Mouse (Mus musculus): Measurements from ENCODE around the gene Cend1. TPM values are rescaled to one million over a fixed set of nuclear protein-coding genes. Genes with fewer than 3 reads are reported as not detected.
"Not testable (repeated sequence)": the region's sequence is repeated elsewhere in the genome, so short reads cannot be mapped to it uniquely, and the experiment has no call there.

The Cend1 gene
- polyA plus RNA-seq, 1 experiment from 2014 or later = 0.90 TPM

DNA sequence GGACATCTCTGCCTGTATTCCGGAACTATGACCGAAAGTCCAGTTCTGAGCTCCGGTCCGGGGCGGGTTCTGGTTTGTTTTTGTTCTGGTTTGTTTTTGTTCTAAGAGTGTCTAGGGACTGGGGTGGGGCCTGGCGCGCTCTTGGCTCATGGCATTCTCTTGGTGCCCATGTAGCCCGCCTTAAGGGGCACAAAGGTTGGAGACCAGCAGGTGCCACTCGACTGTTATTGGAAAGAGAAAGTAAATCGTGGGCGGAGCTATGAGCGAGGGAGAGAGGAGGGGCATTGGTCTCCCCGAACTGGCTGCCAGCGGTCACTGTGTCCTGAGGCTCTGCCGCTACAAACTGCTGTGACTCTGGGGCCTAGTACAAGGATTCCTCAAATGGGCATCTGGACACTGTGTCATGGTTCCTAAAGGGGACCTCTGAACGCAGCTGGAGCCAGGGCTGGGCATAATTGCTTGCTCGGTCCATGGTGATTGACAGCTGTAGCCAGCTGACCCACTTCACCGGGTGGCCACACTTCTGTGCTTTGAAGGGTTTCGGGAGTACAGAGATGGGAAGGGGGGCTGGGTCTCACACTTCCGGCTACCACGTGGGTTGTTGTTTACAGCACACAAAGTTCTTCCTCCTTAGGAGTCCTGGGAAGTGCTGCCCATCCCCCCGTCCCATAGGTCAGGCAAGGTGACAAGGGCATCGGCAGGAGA lies 26.5 kb upstream of the Cend1 start:
- H3K4me3 ChIP-seq = peak overlapping the region; percentile 68
- WGBS = 2% methylated on average over 23 of the region's 23 CpGs
- no peaks in the 10 kb centered on the region for H3K9me3 ChIP-seq
- ATAC-seq (ENCODE audit: borderline replicate concordance, extremely low read depth, low FRiP score, low TSS enrichment) = peak; percentile 40; the same call in 1 of the 2 replicates
- H3K4me1 ChIP-seq = peaks cover 42% of the 10 kb centered on the region
- peak overlapping the region; percentile 87 for H3K27ac ChIP-seq
- H3K9ac ChIP-seq = peak overlapping the region; percentile 60
- H3K36me3 ChIP-seq = peaks cover 20% of the 10 kb centered on the region
- H3K4me2 ChIP-seq = peak overlapping the region; percentile 89
- H3K27me3 ChIP-seq = peaks cover 12% of the 10 kb centered on the region

DNA sequence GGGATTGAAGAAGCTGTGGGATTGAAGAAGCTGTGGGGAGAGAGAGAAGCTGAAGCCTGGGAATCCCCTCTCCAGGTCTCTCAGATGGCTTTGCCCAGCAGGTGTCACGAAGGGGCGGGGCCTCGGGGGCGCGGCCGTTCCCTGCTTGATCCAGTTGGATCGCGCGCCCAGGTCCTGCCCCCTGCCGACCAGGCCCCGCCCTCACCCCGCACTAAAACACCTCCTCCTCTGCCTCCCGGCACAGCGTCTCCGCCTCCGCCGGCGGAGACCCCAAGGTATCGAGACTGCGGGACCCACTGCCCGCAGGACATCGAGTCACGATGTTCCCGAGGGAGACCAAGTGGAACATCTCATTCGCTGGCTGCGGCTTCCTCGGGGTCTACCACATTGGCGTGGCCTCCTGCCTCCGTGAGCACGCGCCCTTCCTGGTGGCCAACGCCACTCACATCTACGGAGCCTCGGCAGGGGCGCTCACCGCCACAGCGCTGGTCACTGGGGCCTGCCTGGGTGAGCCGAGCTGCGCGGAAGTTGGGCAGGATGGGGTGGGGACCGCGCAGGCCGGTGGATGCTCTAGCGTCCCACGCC lies 25.8 kb upstream of the Cend1 start, which contains the start of gene Pnpla2:
TSS of gene Pnpla2 (plus strand) at position 232 of the 585 bp plus-strand sequence.
- Histone ChIP-seq H3K27ac (peak within 1 kb of the TSS; percentile 87), H3K27me3 (peaks cover 6% of the 10 kb centered on the region), H3K9me3 (no peaks in the 10 kb centered on the region), H3K4me2 (peak within 1 kb of the TSS; percentile 89), H3K36me3 (peaks cover 27% of the 10 kb centered on the region), H3K4me3 (peak within 1 kb of the TSS; percentile 68), H3K4me1 (peaks cover 35% of the 10 kb centered on the region), H3K9ac (peak within 1 kb of the TSS; percentile 60)
- ATAC-seq (ENCODE audit: borderline replicate concordance, extremely low read depth, low FRiP score, low TSS enrichment) = peak; percentile 79
- WGBS = under 1% methylated on average over 45 of the region's 45 CpGs

DNA sequence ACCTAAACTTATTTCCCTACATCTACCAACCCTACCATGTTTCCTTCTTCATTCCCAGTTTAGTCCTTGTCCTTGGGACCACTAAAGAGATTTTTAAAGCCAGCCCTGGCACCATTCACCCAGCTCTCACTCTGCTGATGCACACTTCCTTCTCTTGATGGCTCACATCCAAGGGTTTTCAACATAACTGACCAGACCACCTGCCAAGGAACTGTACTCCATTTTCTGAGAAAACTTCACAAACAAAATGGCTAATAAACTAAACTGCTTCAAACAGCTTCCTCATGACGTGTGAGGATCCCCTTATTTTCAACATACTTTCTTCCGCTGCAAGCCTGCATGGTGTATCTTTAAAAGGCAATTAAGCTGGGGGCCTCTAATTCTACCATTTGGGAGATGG lies 24.3 kb upstream of the Cend1 start:
- Histone ChIP-seq H3K4me1 (peaks cover 40% of the 10 kb centered on the region), H3K9me3 (no peaks in the 10 kb centered on the region), H3K36me3 (peaks cover 38% of the 10 kb centered on the region), H3K27ac (no peak overlapping the region), H3K4me3 (no peak overlapping the region), H3K9ac (no peak overlapping the region), H3K27me3 (no peaks in the 10 kb centered on the region), H3K4me2 (no peak overlapping the region)
- ATAC-seq (ENCODE audit: borderline replicate concordance, extremely low read depth, low FRiP score, low TSS enrichment) = no peak
- WGBS = 61% methylated on average over 2 of the region's 2 CpGs

- Histone ChIP-seq H3K4me2 (no peak overlapping the region), H3K4me1 (peaks cover 46% of the 10 kb centered on the region), H3K4me3 (no peak overlapping the region), H3K9ac (no peak overlapping the region), H3K27me3 (no peaks in the 10 kb centered on the region), H3K9me3 (no peaks in the 10 kb centered on the region), H3K36me3 (peaks cover 40% of the 10 kb centered on the region), H3K27ac (no peak overlapping the region)
- no peak for ATAC-seq (ENCODE audit: borderline replicate concordance, extremely low read depth, low FRiP score, low TSS enrichment)
These were observed 22.6 kb upstream of the Cend1 start for GRCm38 (mm10) chr7:141451928-141452327.

- Histone ChIP-seq H3K9me3 (no peaks in the 10 kb centered on the region), H3K4me3 (peak within 1 kb of the TSS; percentile 66), H3K4me1 (peaks cover 41% of the 10 kb centered on the region), H3K4me2 (peak within 1 kb of the TSS; percentile 55), H3K27ac (peak within 1 kb of the TSS; percentile 85), H3K27me3 (no peaks in the 10 kb centered on the region), H3K9ac (peak within 1 kb of the TSS; percentile 79), H3K36me3 (peaks cover 40% of the 10 kb centered on the region)
- WGBS = under 1% methylated on average over 63 of the region's 63 CpGs
- peak; percentile 89 for ATAC-seq (ENCODE audit: borderline replicate concordance, extremely low read depth, low FRiP score, low TSS enrichment)
These were observed 18.1 kb upstream of the Cend1 start, which contains the start of gene Rplp2 for GRCm38 (mm10) chr7:141447110-141447991. TSS of gene Rplp2 (plus strand) at chr7:141447370.

GRCm38 (mm10) chr7:141446374-141446773 lies 17.1 kb upstream of the Cend1 start:
- not testable (repeated sequence) for H3K27ac ChIP-seq; H3K27me3 ChIP-seq; H3K4me3 ChIP-seq; ATAC-seq (ENCODE audit: borderline replicate concordance, extremely low read depth, low FRiP score, low TSS enrichment); H3K9me3 ChIP-seq; H3K9ac ChIP-seq
- Histone ChIP-seq H3K36me3 (peaks cover 30% of the 10 kb centered on the region), H3K4me2 (peak overlapping the region; percentile 55; the same call in 1 of the 2 replicates), H3K4me1 (peaks cover 48% of the 10 kb centered on the region)
- 74% methylated on average over 3 of the region's 3 CpGs for WGBS

- Histone ChIP-seq H3K9me3 (no peaks in the 10 kb centered on the region), H3K36me3 (peaks cover 17% of the 10 kb centered on the region), H3K4me2 (peak within 1 kb of the TSS; percentile 95), H3K9ac (peak within 1 kb of the TSS; percentile 68), H3K4me3 (peak within 1 kb of the TSS; percentile 51), H3K27ac (peak within 1 kb of the TSS; percentile 79), H3K4me1 (peaks cover 48% of the 10 kb centered on the region), H3K27me3 (no peaks in the 10 kb centered on the region)
- peak; percentile 48; the same call in 1 of the 2 replicates for ATAC-seq (ENCODE audit: borderline replicate concordance, extremely low read depth, low FRiP score, low TSS enrichment)
- 0% methylated on average over 25 of the region's 25 CpGs for WGBS
These were observed 14.5 kb upstream of the Cend1 start, which contains the start of gene Pidd1 for GRCm38 (mm10) chr7:141443828-141444237. TSS of gene Pidd1 (minus strand) at chr7:141444025.

- no peak for ATAC-seq (ENCODE audit: borderline replicate concordance, extremely low read depth, low FRiP score, low TSS enrichment)
- 10% methylated on average over 12 of the region's 12 CpGs for WGBS
- H3K9me3 ChIP-seq = no peaks in the 10 kb centered on the region
- peaks cover 43% of the 10 kb centered on the region for H3K4me1 ChIP-seq
- H3K36me3 ChIP-seq = peaks cover 17% of the 10 kb centered on the region
- no peaks in the 10 kb centered on the region for H3K27me3 ChIP-seq
- peak overlapping the region; percentile 73 for H3K27ac ChIP-seq
- H3K9ac ChIP-seq = peak overlapping the region; percentile 68
- peak overlapping the region; percentile 95 for H3K4me2 ChIP-seq
- peak overlapping the region; percentile 51 for H3K4me3 ChIP-seq
These were observed 14.0 kb upstream of the Cend1 start for GRCm38 (mm10) chr7:141443081-141443821.

GRCm38 (mm10) chr7:141442199-141442598 lies 12.9 kb upstream of the Cend1 start:
- no peak for ATAC-seq (ENCODE audit: borderline replicate concordance, extremely low read depth, low FRiP score, low TSS enrichment)
- no peaks in the 10 kb centered on the region for H3K9me3 ChIP-seq
- H3K27me3 ChIP-seq = no peaks in the 10 kb centered on the region
- H3K36me3 ChIP-seq = peaks cover 19% of the 10 kb centered on the region
- no peak overlapping the region for H3K27ac ChIP-seq
- H3K9ac ChIP-seq = peak overlapping the region; percentile 68
- 85% methylated on average over 13 of the region's 13 CpGs for WGBS
- peak overlapping the region; percentile 51 for H3K4me3 ChIP-seq
- peak overlapping the region; percentile 95 for H3K4me2 ChIP-seq
- H3K4me1 ChIP-seq = peaks cover 44% of the 10 kb centered on the region

DNA sequence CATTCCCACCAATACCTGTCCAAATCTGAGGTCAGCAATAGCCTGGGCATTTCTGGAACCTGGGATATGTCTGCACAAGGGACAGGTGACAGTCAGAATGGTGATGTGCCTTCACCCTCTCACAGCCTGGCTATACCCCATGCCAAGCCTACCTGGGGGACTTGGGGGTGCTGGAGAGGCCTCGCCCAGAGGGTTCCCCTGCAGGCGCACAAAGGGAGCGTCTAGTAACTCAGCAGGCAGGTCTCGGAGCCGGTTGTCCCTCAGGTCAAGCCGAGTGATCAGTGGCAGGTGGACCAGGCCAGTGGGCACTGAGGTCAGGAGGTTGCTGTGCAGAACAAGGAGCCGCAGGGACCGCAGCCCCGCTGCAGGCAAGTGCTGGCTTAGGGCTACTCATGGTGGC lies 12.2 kb upstream of the Cend1 start:
- Histone ChIP-seq H3K4me1 (peaks cover 44% of the 10 kb centered on the region), H3K36me3 (peaks cover 19% of the 10 kb centered on the region), H3K9ac (no peak overlapping the region), H3K27ac (no peak overlapping the region), H3K9me3 (no peaks in the 10 kb centered on the region), H3K4me3 (no peak overlapping the region), H3K4me2 (0 out of 2 replicates have a peak overlapping the region, but pooled peaks have one; percentile 95), H3K27me3 (no peaks in the 10 kb centered on the region)
- ATAC-seq (ENCODE audit: borderline replicate concordance, extremely low read depth, low FRiP score, low TSS enrichment) = no peak
- 92% methylated on average over 9 of the region's 9 CpGs for WGBS

GRCm38 (mm10) chr7:141440613-141441012 lies 11.3 kb upstream of the Cend1 start:
- H3K4me3 ChIP-seq = no peak overlapping the region
- no peaks in the 10 kb centered on the region for H3K27me3 ChIP-seq
- H3K4me2 ChIP-seq = no peak overlapping the region
- no peak for ATAC-seq (ENCODE audit: borderline replicate concordance, extremely low read depth, low FRiP score, low TSS enrichment)
- H3K36me3 ChIP-seq = peaks cover 19% of the 10 kb centered on the region
- H3K9ac ChIP-seq = no peak overlapping the region; the same call in 1 of the 2 replicates
- 28% methylated on average over 6 of the region's 6 CpGs for WGBS
- H3K9me3 ChIP-seq = no peaks in the 10 kb centered on the region
- no peak overlapping the region for H3K27ac ChIP-seq
- peaks cover 50% of the 10 kb centered on the region for H3K4me1 ChIP-seq
